Mouse (Mus musculus) erythroblast, embryonic 14.5 days (primary cell): Measurements from ENCODE around the gene Ccdc141.

Experiments used
- GATA1 ChIP-seq: IDR thresholded peaks from 2 replicates; pipeline ENCODE4 v1.6.1; 2012; ENCODE audit warnings: low read length, inconsistent platforms, mixed read lengths
- TAL1 ChIP-seq: IDR thresholded peaks from 3 replicates; pipeline ENCODE4 v1.6.1; 2012; ENCODE audit warnings: low read length, inconsistent platforms, mixed read lengths

- no peak for TF ChIP-seq TAL1
- no peak for TF ChIP-seq GATA1
Measured at GRCm38 (mm10) chr2:77174313-77174712, 3.9 kb upstream of the Ccdc141 start.
